22 mouse cellular contexts compared by ENCODE assay signal in the genomic region with DNA sequence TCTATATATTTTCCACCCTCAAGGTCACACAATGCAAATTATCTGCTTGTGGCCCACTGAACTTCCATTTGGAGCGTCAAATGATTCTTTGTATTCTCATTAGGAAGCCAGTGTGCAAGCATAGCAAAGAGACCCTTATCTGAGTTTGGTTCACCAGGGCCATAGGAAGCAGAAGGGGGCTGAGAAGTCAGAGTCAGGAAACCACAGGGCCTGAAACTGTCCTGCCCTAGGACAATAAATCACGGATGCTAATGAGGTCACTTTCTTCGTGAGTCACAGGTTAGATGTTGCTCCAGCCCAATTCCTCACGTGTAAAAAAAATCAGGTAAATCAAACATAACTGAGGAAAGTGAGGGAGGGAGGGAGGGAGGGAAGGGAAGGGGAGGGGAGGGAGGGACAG.
DNase-seq lines count a peak whose midpoint lies in the region; ATAC-seq and TF ChIP-seq lines count a peak whose summit lies in the region.
"Had no signal": no experiment of that assay in that cellular context is flagged by ENCODE, and none has a peak within 500 bp of the region (broad histone marks: within the 10 kb centered on the region; RNA-seq: fewer than 3 reads in every experiment).

No protein-coding gene starts in this region.

- no peak overlapping the region for H3K4me3 ChIP-seq in heart, embryonic 12.5 days
- H3K4me3 ChIP-seq in heart, adult 2 months, result no peak overlapping the region
- H3K4me3 ChIP-seq in kidney, embryonic 16.5 days (ENCODE audit: low read length), result no peak overlapping the region
- no peak overlapping the region for H3K4me3 ChIP-seq in stomach, embryonic 16.5 days (replicated peaks; ENCODE audit: low read length)
- H3K4me3 ChIP-seq: forebrain, embryonic 10.5 days; left cerebral cortex, adult 2 months; limb, embryonic 12.5 days; liver, embryonic 15.5 days; lung, embryonic 15.5 days; megakaryocyte, embryonic 14.5 days; midbrain, embryonic 13.5 days had no signal

- no peak for TF ChIP-seq EP300 in heart, adult 2 months (IDR thresholded peaks at IDR 0.05; ENCODE audit: insufficient read depth, low read depth, low read length)

- H3K9ac ChIP-seq in heart, embryonic 12.5 days, result no peak overlapping the region
- no peak overlapping the region for H3K9ac ChIP-seq in heart, adult 2 months (ENCODE audit: low read depth, low read length)
- no peak overlapping the region for H3K9ac ChIP-seq in kidney, embryonic 16.5 days (replicated peaks; ENCODE audit: low read length)
- H3K9ac ChIP-seq in stomach, embryonic 16.5 days (ENCODE audit: low read length), result no peak overlapping the region
- H3K9ac ChIP-seq: hindbrain, embryonic 14.5 days; limb, embryonic 12.5 days; liver, embryonic 15.5 days; lung, embryonic 15.5 days; midbrain, embryonic 13.5 days had no signal

- DNase-seq in heart, adult 2 months, result no peak
- DNase-seq in kidney, postnatal 25 days, result no peak
- no peak for DNase-seq in urinary bladder, postnatal 14 days (ENCODE audit: low spot score)
- DNase-seq in frontal cortex, postnatal 10 days (ENCODE audit: low spot score in 2 of 2), result no peak
- DNase-seq: cerebellum, adult 2 months; cerebellum, postnatal 14 days; heart, postnatal 4 days had no signal

- H3K9me3 ChIP-seq in heart, embryonic 12.5 days (replicated peaks), result no peaks in the 10 kb centered on the region
- H3K9me3 ChIP-seq in kidney, embryonic 16.5 days (ENCODE audit: low read length), result no peaks in the 10 kb centered on the region
- H3K9me3 ChIP-seq in stomach, embryonic 16.5 days (replicated peaks; ENCODE audit: control insufficient read depth, low read length), result no peaks in the 10 kb centered on the region
- H3K9me3 ChIP-seq: forebrain, embryonic 10.5 days; limb, embryonic 12.5 days; liver, embryonic 15.5 days; lung, embryonic 15.5 days; megakaryocyte, embryonic 14.5 days; midbrain, embryonic 13.5 days had no signal

- no peaks in the 10 kb centered on the region for H3K79me2 ChIP-seq in heart, adult 2 months (replicated peaks; ENCODE audit: control insufficient read depth, insufficient read depth, low read length)

- H3K36me3 ChIP-seq in heart, embryonic 12.5 days, result no peaks in the 10 kb centered on the region
- no peaks in the 10 kb centered on the region for H3K36me3 ChIP-seq in heart, adult 2 months (ENCODE audit: control insufficient read depth, insufficient read depth, low read length)
- H3K36me3 ChIP-seq in kidney, embryonic 16.5 days (ENCODE audit: insufficient read depth, low read length), result no peaks in the 10 kb centered on the region
- no peaks in the 10 kb centered on the region for H3K36me3 ChIP-seq in stomach, embryonic 16.5 days (ENCODE audit: control insufficient read depth, insufficient read depth, low read length)
- H3K36me3 ChIP-seq: forebrain, embryonic 10.5 days; limb, embryonic 12.5 days; liver, embryonic 15.5 days; lung, embryonic 15.5 days; midbrain, embryonic 13.5 days had no signal

- no peak overlapping the region for H3K4me2 ChIP-seq in heart, embryonic 12.5 days
- no peak overlapping the region for H3K4me2 ChIP-seq in kidney, embryonic 16.5 days (replicated peaks; ENCODE audit: low read depth, low read length)
- H3K4me2 ChIP-seq in stomach, embryonic 16.5 days (ENCODE audit: low read depth, low read length), result no peak overlapping the region
- H3K4me2 ChIP-seq: hindbrain, embryonic 14.5 days; limb, embryonic 12.5 days; liver, embryonic 15.5 days; lung, embryonic 15.5 days; midbrain, embryonic 13.5 days had no signal

- no peak overlapping the region for H3K27ac ChIP-seq in heart, embryonic 12.5 days (ENCODE audit: poor library complexity, severe bottlenecking)
- no peak overlapping the region for H3K27ac ChIP-seq in heart, adult 2 months
- H3K27ac ChIP-seq in kidney, embryonic 16.5 days (ENCODE audit: low read length), result peak overlapping the region; percentile 20; the same call in 1 of the 2 replicates
- H3K27ac ChIP-seq in stomach, embryonic 16.5 days (ENCODE audit: low read length), result peak overlapping the region; percentile 55; the same call in 1 of the 2 replicates
- H3K27ac ChIP-seq: forebrain, embryonic 10.5 days; hindbrain, embryonic 14.5 days; left cerebral cortex, adult 2 months; limb, embryonic 12.5 days; liver, embryonic 15.5 days; lung, embryonic 15.5 days had no signal

- no peak for TF ChIP-seq POLR2A in heart, adult 2 months (IDR thresholded peaks at IDR 0.05; ENCODE audit: insufficient read depth, low read depth, low read length)

- TF ChIP-seq CTCF in heart, adult 2 months (IDR thresholded peaks at IDR 0.05), result no peak

- H3K27me3 ChIP-seq in heart, embryonic 12.5 days (replicated peaks), result no peaks in the 10 kb centered on the region
- no peaks in the 10 kb centered on the region for H3K27me3 ChIP-seq in heart, adult 2 months (ENCODE audit: control insufficient read depth, insufficient read depth, low read length)
- H3K27me3 ChIP-seq in kidney, embryonic 16.5 days (ENCODE audit: insufficient read depth, low read length), result no peaks in the 10 kb centered on the region
- H3K27me3 ChIP-seq in stomach, embryonic 16.5 days (ENCODE audit: control insufficient read depth, insufficient read depth, low read length), result no peaks in the 10 kb centered on the region
- H3K27me3 ChIP-seq: limb, embryonic 12.5 days; liver, embryonic 15.5 days; lung, embryonic 15.5 days; midbrain, embryonic 13.5 days had no signal

- H3K4me1 ChIP-seq in heart, embryonic 12.5 days (replicated peaks), result peaks cover 9% of the 10 kb centered on the region
- H3K4me1 ChIP-seq in heart, adult 2 months (ENCODE audit: control insufficient read depth, insufficient read depth, low read length), result no peaks in the 10 kb centered on the region
- peaks cover 13% of the 10 kb centered on the region for H3K4me1 ChIP-seq in kidney, embryonic 16.5 days (ENCODE audit: insufficient read depth, low read length)
- peaks cover 3% of the 10 kb centered on the region; the same call in 1 of the 2 replicates for H3K4me1 ChIP-seq in stomach, embryonic 16.5 days (ENCODE audit: control insufficient read depth, insufficient read depth, low read length)
- H3K4me1 ChIP-seq: forebrain, embryonic 10.5 days; liver, embryonic 15.5 days; megakaryocyte, embryonic 14.5 days had no signal

- ATAC-seq in heart, embryonic 12.5 days (ENCODE audit: insufficient number of reproducible peaks, low FRiP score), result 0 out of 2 replicates have a peak, but pooled peaks have one; percentile 43
- peak; percentile 70 for ATAC-seq in kidney, embryonic 16.5 days (ENCODE audit: low FRiP score, low TSS enrichment)
- ATAC-seq in common myeloid progenitor, adult 5-6 weeks (replicated peaks; ENCODE audit: low read depth, poor library complexity, severe bottlenecking), result peak; percentile 90
- ATAC-seq in stomach, embryonic 16.5 days (ENCODE audit: insufficient read depth, low FRiP score), result 0 out of 2 replicates have a peak, but pooled peaks have one; percentile 34
- ATAC-seq: CD4-positive, CD25-positive, alpha-beta regulatory T cell, adult 4 months; forebrain, embryonic 16.5 days; intestine, postnatal 0 days; midbrain, embryonic 13.5 days had no signal

- intact Hi-C loops in heart, adult 2 months (cut with DNase I), result no loop called here

- 50% methylated on average over 4 of the region's 4 CpGs for WGBS in heart, embryonic 12.5 days
- 62% methylated on average over 4 of the region's 4 CpGs for WGBS in heart, adult 2 months
- WGBS in kidney, embryonic 16.5 days, result 36% methylated on average over 4 of the region's 4 CpGs
- WGBS in stomach, embryonic 16.5 days, result 34% methylated on average over 4 of the region's 4 CpGs

Comparison
In these comparisons a context has a peak if more than half of its experiments do, and no peak if none do; other contexts are left out.
1. ATAC-seq: peak in every context shown above with its lines; median percentile 90 in common myeloid progenitor, adult 5-6 weeks; 70 in kidney, embryonic 16.5 days; 43 in heart, embryonic 12.5 days; 34 in stomach, embryonic 16.5 days.
2. H3K27ac ChIP-seq: peak in kidney, embryonic 16.5 days (single experiment) and stomach, embryonic 16.5 days (single experiment); none in heart, embryonic 12.5 days (single experiment) and heart, adult 2 months (single experiment).